Mouse (Mus musculus): Measurements from ENCODE around the gene St6galnac3. TPM values are rescaled to one million over a fixed set of nuclear protein-coding genes. Genes with fewer than 3 reads are reported as not detected.

St6galnac3 gene
- polyA plus RNA-seq, 1 experiment from 2014 or later = 23.7 TPM

- H3K9me3 ChIP-seq (ENCODE audit: control insufficient read depth, low read length) = no peaks in the 10 kb centered on the region
These were observed 50.6 kb downstream of the St6galnac3 start for GRCm38 (mm10) chr3:153674359-153674758.

DNA sequence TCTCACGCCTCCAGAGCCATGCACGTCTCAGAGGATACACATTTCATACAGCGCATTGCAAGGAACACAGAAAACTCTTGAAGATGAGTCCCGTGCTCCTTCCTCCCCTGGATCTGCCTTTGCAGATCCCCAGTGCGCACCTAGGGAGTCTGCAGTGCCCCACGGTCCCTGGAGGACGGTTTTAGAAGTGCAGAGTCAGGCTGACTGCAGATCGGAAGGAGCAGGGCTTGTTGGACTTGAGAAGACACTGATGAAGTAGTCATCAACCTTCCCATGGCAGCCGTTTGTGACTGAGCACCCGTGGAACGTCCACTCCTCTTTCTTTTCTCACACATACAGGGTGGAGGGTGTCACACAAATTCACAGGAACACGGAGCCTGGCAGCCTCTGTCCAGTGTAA is 51.5 kb downstream of the St6galnac3 start:
- Histone ChIP-seq H3K36me3 (ENCODE audit: control insufficient read depth, insufficient read depth, low read length) (no peaks in the 10 kb centered on the region), H3K27ac (replicated peaks in 1 of 2; ENCODE audit: control insufficient read depth in 1 of 2, insufficient read depth in 1 of 2, low read depth in 2 of 2, low read length in 2 of 2) (no peak overlapping the region; a peak in 1 of 4 replicates), H3K9ac (ENCODE audit: low read length) (no peak overlapping the region), H3K4me1 (ENCODE audit: control insufficient read depth in 2 of 2, insufficient read depth in 2 of 2, low read length in 2 of 2) (peaks cover 10 to 27% of the 10 kb centered on the region in 2 experiments; a peak in 3 of 4 replicates), H3K9me3 (ENCODE audit: control insufficient read depth, low read length) (no peaks in the 10 kb centered on the region), H3K4me2 (ENCODE audit: low read length) (no peak overlapping the region), H3K27me3 (ENCODE audit: control insufficient read depth, insufficient read depth, low read length) (no peaks in the 10 kb centered on the region), H3K4me3 (ENCODE audit: control insufficient read depth in 1 of 2, insufficient read depth in 1 of 2, low read depth in 1 of 2, low read length in 2 of 2) (no peak overlapping the region)
- 77% methylated on average over 12 of the region's 12 CpGs for WGBS
- ATAC-seq (ENCODE audit: insufficient number of reproducible peaks, insufficient read depth, low FRiP score, low read depth) = no peak

More at GRCm38 (mm10) chr3:153674359-153674758, 50.6 kb downstream of the St6galnac3 start:
- Histone ChIP-seq H3K27ac (replicated peaks in 1 of 2; ENCODE audit: control insufficient read depth in 1 of 2, insufficient read depth in 1 of 2, low read depth in 2 of 2, low read length in 2 of 2) (no peak overlapping the region), H3K9ac (ENCODE audit: low read length) (no peak overlapping the region), H3K4me1 (ENCODE audit: control insufficient read depth in 2 of 2, insufficient read depth in 2 of 2, low read length in 2 of 2) (peaks cover 10 to 20% of the 10 kb centered on the region in 2 experiments; a peak in 3 of 4 replicates), H3K4me3 (ENCODE audit: control insufficient read depth in 1 of 2, insufficient read depth in 1 of 2, low read depth in 1 of 2, low read length in 2 of 2) (no peak overlapping the region), H3K4me2 (ENCODE audit: low read length) (no peak overlapping the region), H3K27me3 (ENCODE audit: control insufficient read depth, insufficient read depth, low read length) (no peaks in the 10 kb centered on the region), H3K36me3 (ENCODE audit: control insufficient read depth, insufficient read depth, low read length) (no peaks in the 10 kb centered on the region)
- no peak for ATAC-seq (ENCODE audit: insufficient number of reproducible peaks, insufficient read depth, low FRiP score, low read depth)
- 36% methylated on average over 8 of the region's 8 CpGs for WGBS

DNA sequence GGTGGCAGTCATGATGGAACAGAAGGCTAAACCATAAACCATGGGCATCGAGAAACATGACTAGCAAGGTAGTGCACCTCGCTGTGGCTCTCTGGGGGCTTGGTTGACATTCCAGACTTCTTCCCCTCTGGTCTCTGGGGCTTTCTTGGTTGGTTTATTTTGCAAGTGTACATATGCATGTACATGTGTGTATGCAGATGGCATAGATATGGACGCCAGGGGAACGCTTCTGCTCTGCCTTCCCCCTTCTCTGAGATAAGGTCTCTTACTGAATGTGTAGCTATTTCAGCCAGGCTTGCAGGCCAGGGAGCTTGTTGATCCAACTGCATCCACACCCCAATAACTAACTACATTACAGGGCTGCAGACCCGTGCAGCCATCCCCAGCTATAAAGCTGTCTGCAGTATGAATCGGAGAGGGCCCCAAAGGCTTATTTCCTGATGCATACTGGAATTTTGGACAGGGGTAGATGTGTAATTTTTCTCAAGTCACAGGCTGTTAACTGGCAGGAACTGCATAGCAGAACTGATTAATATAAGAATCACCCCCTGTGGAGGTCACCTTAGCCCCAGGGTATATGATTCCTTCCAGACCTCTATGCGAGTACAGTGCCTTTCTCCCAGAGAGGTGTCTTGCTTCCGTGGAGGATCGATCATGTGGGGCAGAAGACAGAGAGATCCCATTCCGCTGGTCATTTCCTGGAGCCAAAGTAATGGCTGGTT is 53.9 kb downstream of the St6galnac3 start:
- no peak for ATAC-seq (ENCODE audit: insufficient number of reproducible peaks, insufficient read depth, low FRiP score, low read depth)
- WGBS = 83% methylated on average over 10 of the region's 10 CpGs
- peaks cover 12 to 31% of the 10 kb centered on the region in 2 experiments; a peak in 3 of 4 replicates for H3K4me1 ChIP-seq (ENCODE audit: control insufficient read depth in 2 of 2, insufficient read depth in 2 of 2, low read length in 2 of 2)

DNA sequence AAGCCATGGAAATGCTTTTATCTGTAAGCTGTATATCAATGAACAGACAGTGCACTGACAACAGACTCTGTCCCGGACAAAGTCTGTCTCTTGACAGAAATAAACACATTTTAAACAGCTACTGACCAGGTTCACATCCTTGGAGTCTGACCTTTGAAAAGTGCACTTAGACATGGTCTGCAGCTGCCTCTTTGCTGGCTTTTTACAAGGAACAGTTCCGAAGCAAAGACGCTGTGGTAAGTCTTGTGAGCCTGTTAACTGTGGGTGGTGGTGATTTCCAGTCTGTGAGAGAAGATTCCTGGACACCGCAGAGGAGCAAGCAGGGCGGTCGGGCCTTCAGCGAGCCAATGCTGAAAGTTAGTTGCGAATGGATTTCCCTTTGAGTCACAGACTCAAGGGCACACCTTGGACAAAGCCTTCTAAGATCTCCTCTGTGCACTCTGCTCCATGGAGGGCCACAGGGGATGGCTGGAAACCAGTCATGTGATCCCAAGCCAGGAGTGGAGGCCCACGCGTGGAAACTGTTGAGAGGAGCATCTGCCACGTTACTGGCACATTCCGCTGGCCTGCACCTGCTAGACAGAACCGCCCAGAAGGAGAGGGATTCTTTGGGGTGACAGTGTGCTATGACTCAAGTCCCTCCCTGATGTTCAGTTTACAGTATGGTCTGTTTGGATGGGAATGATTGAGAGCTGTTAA is 55.1 kb downstream of the St6galnac3 start:
- H3K36me3 ChIP-seq (ENCODE audit: control insufficient read depth, insufficient read depth, low read length) = no peaks in the 10 kb centered on the region
- H3K4me3 ChIP-seq (ENCODE audit: control insufficient read depth in 1 of 2, insufficient read depth in 1 of 2, low read depth in 1 of 2, low read length in 2 of 2) = no peak overlapping the region
- ATAC-seq (ENCODE audit: insufficient number of reproducible peaks, insufficient read depth, low FRiP score, low read depth) = no peak
- H3K27ac ChIP-seq (replicated peaks in 1 of 2; ENCODE audit: control insufficient read depth in 1 of 2, insufficient read depth in 1 of 2, low read depth in 2 of 2, low read length in 2 of 2) = peak overlapping the region in 1 of 2 experiments; percentile 4; a peak in 1 of 4 replicates
- H3K9ac ChIP-seq (ENCODE audit: low read length) = no peak overlapping the region
- 86% methylated on average over 13 of the region's 13 CpGs for WGBS
- H3K9me3 ChIP-seq (ENCODE audit: control insufficient read depth, low read length) = no peaks in the 10 kb centered on the region
- H3K27me3 ChIP-seq (ENCODE audit: control insufficient read depth, insufficient read depth, low read length) = no peaks in the 10 kb centered on the region
- H3K4me1 ChIP-seq (ENCODE audit: control insufficient read depth in 2 of 2, insufficient read depth in 2 of 2, low read length in 2 of 2) = peaks cover 8 to 29% of the 10 kb centered on the region in 2 experiments; a peak in 3 of 4 replicates
- H3K4me2 ChIP-seq (ENCODE audit: low read length) = no peak overlapping the region

More for the DNA sequence above, 53.9 kb downstream of the St6galnac3 start:
- no peak overlapping the region for H3K4me3 ChIP-seq (ENCODE audit: control insufficient read depth in 1 of 2, insufficient read depth in 1 of 2, low read depth in 1 of 2, low read length in 2 of 2)
- no peaks in the 10 kb centered on the region for H3K27me3 ChIP-seq (ENCODE audit: control insufficient read depth, insufficient read depth, low read length)
- H3K9me3 ChIP-seq (ENCODE audit: control insufficient read depth, low read length) = no peaks in the 10 kb centered on the region
- no peak overlapping the region for H3K9ac ChIP-seq (ENCODE audit: low read length)
- no peaks in the 10 kb centered on the region for H3K36me3 ChIP-seq (ENCODE audit: control insufficient read depth, insufficient read depth, low read length)
- H3K27ac ChIP-seq (replicated peaks in 1 of 2; ENCODE audit: control insufficient read depth in 1 of 2, insufficient read depth in 1 of 2, low read depth in 2 of 2, low read length in 2 of 2) = no peak overlapping the region
- H3K4me2 ChIP-seq (ENCODE audit: low read length) = no peak overlapping the region

GRCm38 (mm10) chr3:153669329-153669728 is 55.6 kb downstream of the St6galnac3 start:
- Histone ChIP-seq H3K36me3 (ENCODE audit: control insufficient read depth, insufficient read depth, low read length) (no peaks in the 10 kb centered on the region), H3K27me3 (ENCODE audit: control insufficient read depth, insufficient read depth, low read length) (no peaks in the 10 kb centered on the region), H3K9me3 (ENCODE audit: control insufficient read depth, low read length) (no peaks in the 10 kb centered on the region), H3K27ac (replicated peaks in 1 of 2; ENCODE audit: control insufficient read depth in 1 of 2, insufficient read depth in 1 of 2, low read depth in 2 of 2, low read length in 2 of 2) (peak overlapping the region in 1 of 2 experiments; percentile 4; a peak in 2 of 4 replicates), H3K4me3 (ENCODE audit: control insufficient read depth in 1 of 2, insufficient read depth in 1 of 2, low read depth in 1 of 2, low read length in 2 of 2) (no peak overlapping the region), H3K9ac (ENCODE audit: low read length) (no peak overlapping the region), H3K4me1 (ENCODE audit: control insufficient read depth in 2 of 2, insufficient read depth in 2 of 2, low read length in 2 of 2) (peaks cover 7 to 27% of the 10 kb centered on the region in 2 experiments; a peak in 3 of 4 replicates), H3K4me2 (ENCODE audit: low read length) (no peak overlapping the region)
- no peak for ATAC-seq (ENCODE audit: insufficient number of reproducible peaks, insufficient read depth, low FRiP score, low read depth)
- WGBS = 83% methylated on average over 8 of the region's 8 CpGs

GRCm38 (mm10) chr3:153668447-153669290 is 56.3 kb downstream of the St6galnac3 start:
- Histone ChIP-seq H3K27ac (replicated peaks in 1 of 2; ENCODE audit: control insufficient read depth in 1 of 2, insufficient read depth in 1 of 2, low read depth in 2 of 2, low read length in 2 of 2) (peak overlapping the region in 1 of 2 experiments; percentile 48; a peak in 1 of 4 replicates), H3K9me3 (ENCODE audit: control insufficient read depth, low read length) (no peaks in the 10 kb centered on the region), H3K4me2 (ENCODE audit: low read length) (no peak overlapping the region), H3K36me3 (ENCODE audit: control insufficient read depth, insufficient read depth, low read length) (no peaks in the 10 kb centered on the region), H3K4me1 (ENCODE audit: control insufficient read depth in 2 of 2, insufficient read depth in 2 of 2, low read length in 2 of 2) (peaks cover 7 to 27% of the 10 kb centered on the region in 2 experiments; a peak in 3 of 4 replicates), H3K9ac (ENCODE audit: low read length) (no peak overlapping the region), H3K4me3 (ENCODE audit: control insufficient read depth in 1 of 2, insufficient read depth in 1 of 2, low read depth in 1 of 2, low read length in 2 of 2) (no peak overlapping the region), H3K27me3 (ENCODE audit: control insufficient read depth, insufficient read depth, low read length) (no peaks in the 10 kb centered on the region)
- WGBS = 67% methylated on average over 21 of the region's 21 CpGs
- ATAC-seq (ENCODE audit: insufficient number of reproducible peaks, insufficient read depth, low FRiP score, low read depth) = no peak; the same call in 1 of the 2 replicates

- H3K4me1 ChIP-seq (ENCODE audit: control insufficient read depth in 2 of 2, insufficient read depth in 2 of 2, low read length in 2 of 2) = peaks cover 6 to 22% of the 10 kb centered on the region in 2 experiments; a peak in 3 of 4 replicates
- whole genome bisulfite sequencing = 82% methylated on average over 5 of the region's 5 CpGs
These were observed 60.3 kb downstream of the St6galnac3 start for GRCm38 (mm10) chr3:153664696-153665095.

More at GRCm38 (mm10) chr3:153664696-153665095, 60.3 kb downstream of the St6galnac3 start:
- Histone ChIP-seq H3K9me3 (ENCODE audit: control insufficient read depth, low read length) (no peaks in the 10 kb centered on the region), H3K4me3 (ENCODE audit: control insufficient read depth in 1 of 2, insufficient read depth in 1 of 2, low read depth in 1 of 2, low read length in 2 of 2) (no peak overlapping the region), H3K27ac (replicated peaks in 1 of 2; ENCODE audit: control insufficient read depth in 1 of 2, insufficient read depth in 1 of 2, low read depth in 2 of 2, low read length in 2 of 2) (no peak overlapping the region), H3K27me3 (ENCODE audit: control insufficient read depth, insufficient read depth, low read length) (no peaks in the 10 kb centered on the region), H3K4me2 (ENCODE audit: low read length) (no peak overlapping the region), H3K36me3 (ENCODE audit: control insufficient read depth, insufficient read depth, low read length) (no peaks in the 10 kb centered on the region), H3K9ac (ENCODE audit: low read length) (no peak overlapping the region)
- ATAC-seq (ENCODE audit: insufficient number of reproducible peaks, insufficient read depth, low FRiP score, low read depth) = no peak

Measured in heart, embryonic 14.5 days (tissue).